Mouse (Mus musculus) cortical plate, adult 2 months (tissue): ENCODE measurements around the gene Pla2g4a.

Source experiments
- CTCF ChIP-seq: fragments of 200-500 bp; IDR thresholded peaks from 2 replicates; pipeline ENCODE4 v1.5.1; 2011; ENCODE audit warnings: mild to moderate bottlenecking, control low read depth, low read length; ENCODE audit not compliant: insufficient read depth; ENCODE audit errors: extremely low read depth
- POLR2A ChIP-seq: fragments of 200-500 bp; IDR thresholded peaks from 2 replicates; pipeline ENCODE4 v1.6.1; 2011; ENCODE audit warnings: mild to moderate bottlenecking, low read length, control low read depth; ENCODE audit not compliant: insufficient read depth; ENCODE audit errors: extremely low read depth

DNA sequence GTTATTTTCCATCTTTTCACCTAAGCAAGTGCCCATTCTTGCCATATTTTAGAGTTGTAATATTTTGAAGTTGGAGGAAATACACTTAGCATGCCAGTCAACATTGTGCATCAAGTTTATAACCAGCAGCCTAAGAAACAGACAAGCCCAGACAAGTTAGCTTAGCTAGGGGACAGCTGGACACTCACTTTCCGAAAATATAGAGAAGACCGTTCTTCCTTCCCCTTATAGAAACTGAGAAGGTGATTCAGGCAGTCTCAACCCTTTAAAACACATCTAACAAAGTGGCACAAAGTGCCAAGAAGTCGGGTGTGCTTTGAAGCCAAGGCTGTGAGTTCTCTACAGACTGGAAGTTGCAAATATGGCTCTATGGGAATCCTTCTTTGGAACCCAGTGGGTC is 10.4 kb downstream of the Pla2g4a start:
- TF ChIP-seq CTCF (no peak), POLR2A (no peak)
